Mouse (Mus musculus) heart, adult 9 months (tissue): ENCODE results near the gene Nme2.
"Not testable (repeated sequence)": the region's sequence is repeated elsewhere in the genome, so short reads cannot be mapped to it uniquely, and the experiment has no call there.

ENCODE experiments used
- DNase-seq, 2 experiments: peaks; one replicate each; pipeline ENCODE4 v3.0.0; 2022; ENCODE audit warnings: low spot score in 2 of 2

Gene Nme2

DNA sequence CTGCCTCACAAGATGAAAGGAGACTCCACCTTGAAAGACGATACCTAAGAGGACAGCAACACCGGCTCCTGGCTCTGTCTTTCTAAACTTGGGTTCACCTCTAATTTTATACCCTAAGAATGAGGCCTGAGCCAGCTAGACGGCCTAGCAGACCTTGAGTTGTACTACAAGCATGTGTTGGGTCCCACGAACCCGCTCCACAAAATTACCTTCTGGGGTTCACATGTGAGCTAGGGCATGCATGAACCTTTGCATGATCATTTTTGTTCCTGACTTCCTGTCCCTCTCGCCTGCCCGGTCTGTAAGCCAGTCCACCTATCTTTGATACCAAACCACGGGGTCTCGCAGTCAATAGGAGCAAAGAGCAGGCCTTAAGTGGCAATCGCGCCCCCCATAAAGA is 11.3 kb upstream of the Nme2 start:
- DNase-seq, result no peak

DNA sequence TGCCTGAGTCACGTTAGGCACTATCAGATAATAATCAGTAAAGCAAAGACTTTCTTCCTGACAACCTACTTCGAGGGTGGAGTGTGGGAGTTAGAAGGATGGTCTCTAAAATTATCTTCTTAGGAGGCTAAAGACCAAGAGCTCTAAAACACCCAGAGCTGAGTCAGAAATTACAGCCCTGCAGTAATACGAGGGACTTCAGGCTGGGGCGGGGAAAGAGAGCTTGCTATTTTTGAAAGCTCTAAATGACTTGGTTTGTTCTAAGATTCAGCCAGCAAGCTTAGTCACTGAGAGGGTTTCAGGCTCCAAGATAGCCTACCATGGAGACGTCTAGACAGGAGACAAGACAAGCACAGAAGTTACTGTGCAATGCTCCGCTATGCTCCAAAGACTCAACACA is 9.3 kb upstream of the Nme2 start:
- DNase-seq, result no peak

DNA sequence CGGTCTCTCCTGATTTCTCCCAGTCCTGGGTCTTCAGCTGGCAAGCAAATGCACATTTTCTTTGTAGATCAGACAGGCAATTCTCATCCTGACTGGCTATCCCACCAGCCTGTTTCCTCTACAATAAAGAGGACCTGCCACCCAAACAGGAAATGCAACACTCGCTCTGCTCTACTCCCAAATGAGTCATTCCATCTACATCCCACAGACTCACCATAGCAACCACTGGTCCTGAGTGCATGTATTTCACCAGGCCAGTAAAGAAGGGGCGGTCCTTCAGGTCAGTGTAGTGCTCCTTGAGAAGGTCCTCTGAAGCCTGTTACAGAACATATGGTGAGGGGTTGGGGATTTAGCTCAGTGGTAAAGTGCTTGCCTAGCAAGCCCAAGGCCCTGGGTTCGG is 7.0 kb upstream of the Nme2 start:
- DNase-seq, result no peak

DNA sequence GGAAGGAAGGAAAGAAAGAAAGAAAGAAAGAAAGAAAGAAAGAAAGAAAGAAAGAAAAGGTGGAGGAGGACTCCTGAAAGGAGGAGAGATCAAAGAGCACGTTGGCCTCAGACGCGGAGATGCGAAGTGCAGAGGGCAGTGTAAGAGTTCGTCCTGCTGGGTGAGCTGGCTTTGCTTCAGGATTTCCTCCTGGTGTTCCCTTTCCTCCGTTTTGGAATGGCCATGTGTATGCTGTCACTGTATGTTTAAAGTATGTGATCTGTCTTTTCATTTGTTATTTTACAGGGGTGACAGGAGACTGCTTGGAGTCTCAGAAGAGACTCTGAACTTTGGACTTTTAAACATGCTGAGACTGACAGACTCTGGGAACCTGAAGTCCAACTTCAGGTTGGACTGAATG is 5.4 kb upstream of the Nme2 start:
- no peak for DNase-seq

DNA sequence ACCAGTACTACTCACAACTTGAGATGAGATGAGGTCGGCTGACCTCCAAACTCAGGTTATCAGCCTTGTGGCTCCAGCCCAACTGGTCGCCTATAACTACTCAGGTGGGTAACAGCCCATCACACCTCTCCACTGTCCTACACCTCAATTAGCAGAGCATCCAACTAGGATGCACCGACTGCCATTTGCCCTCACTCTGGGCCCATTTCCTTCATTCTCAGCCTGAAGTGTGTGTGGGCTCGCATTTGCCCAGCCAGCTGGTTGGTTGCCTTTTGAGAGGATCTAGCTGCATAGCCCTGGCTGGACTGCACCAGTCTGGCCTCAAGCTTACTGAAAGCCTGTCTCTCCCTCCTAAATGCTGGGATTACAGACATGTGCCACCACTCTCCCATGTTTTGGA is 1.7 kb upstream of the Nme2 start:
- no peak for DNase-seq

DNA sequence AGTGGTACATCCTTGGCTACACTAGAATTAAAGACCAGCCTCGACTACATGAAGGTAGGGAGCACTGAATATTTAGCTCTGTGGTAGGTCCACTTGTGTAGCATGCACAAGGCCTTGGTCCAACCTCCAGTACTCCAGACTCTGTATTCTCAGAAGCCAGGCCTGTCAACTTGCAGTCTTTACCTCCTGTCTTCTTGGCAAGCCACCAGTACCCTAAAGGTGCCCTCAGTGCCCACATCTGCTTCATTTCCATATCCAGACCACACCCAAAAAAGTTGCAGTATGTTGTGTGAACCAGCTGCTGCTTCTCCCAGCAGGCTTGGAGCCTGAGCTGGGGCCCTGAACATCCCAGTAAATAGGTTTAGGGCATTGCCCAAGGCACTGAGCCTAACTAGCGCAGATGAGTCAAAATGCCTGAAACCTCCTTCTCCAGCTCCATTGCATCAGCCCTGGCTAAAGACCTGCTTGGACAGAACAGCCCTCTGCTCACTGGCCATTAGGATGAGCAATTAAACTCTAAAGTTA is 1.0 kb upstream of the Nme2 start:
- no peak for DNase-seq

DNA sequence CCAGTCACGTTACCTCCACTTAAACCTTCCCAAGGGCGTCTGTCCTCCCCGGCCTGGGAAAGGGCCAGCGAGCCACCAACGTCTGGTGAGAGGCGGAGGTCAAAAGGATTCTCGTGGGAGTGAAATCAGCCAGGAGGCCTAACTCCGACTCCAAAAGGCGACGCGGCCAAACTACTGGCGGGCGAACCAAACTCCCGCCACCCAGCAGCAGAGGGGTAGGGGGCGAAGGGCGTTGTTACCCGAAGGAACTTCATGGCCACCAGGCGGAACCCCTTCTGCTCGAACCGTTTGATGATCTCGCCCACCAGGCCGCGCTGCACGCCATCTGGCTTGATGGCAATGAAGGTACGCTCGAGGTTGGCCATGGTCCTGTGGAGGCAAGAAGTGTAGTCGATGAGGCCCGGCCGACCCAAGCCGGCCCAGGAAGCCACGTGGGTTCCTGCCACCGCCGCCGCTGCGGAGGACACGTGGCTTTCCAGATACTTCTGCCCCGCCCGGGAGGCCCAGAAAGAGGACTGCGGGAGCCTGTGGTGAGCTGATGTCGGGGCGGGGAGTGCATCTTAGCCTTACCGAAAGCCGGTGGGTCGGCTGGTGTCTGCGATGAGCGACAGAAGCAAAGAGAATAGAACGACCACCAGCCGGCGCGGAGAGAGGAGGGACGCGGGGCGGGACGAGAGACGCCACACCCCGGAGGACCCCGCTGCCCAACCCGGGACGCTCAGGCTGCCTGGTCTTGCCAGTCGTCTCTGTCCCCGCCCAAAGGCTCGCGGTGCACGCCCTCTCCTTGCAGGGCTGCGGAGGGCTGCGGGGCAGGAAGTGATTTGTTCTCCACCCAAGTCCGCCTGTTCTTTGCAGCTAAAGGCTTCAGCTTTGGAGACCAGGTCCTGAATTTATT is 556 bp downstream of the Nme2 start:
- DNase-seq, result peak; percentile 94

DNA sequence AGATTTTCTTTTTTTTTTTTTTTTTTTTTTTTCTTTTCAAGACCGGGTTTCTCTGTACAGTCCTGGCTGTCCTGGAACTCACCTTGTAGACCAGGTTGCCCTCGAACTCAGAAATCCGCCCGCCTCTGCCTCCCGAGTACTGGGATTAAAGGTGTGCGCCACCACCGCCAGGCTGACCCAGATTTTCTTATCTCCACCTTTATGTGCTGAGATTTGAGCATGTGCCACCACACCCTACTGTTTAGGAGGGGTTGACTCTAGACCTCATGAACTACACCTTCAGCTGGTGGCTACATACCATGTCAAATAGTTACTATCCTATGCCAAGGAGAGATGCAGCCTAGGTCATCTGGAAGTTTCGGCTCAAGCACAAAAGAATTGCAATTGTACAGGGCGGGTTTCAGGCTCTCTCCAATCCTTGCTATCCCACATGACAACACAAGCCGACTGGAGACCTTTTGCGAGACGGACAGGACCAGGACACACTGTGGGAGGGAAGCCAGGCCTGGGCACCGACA is 1.3 kb downstream of the Nme2 start:
- DNase-seq, result no peak

DNA sequence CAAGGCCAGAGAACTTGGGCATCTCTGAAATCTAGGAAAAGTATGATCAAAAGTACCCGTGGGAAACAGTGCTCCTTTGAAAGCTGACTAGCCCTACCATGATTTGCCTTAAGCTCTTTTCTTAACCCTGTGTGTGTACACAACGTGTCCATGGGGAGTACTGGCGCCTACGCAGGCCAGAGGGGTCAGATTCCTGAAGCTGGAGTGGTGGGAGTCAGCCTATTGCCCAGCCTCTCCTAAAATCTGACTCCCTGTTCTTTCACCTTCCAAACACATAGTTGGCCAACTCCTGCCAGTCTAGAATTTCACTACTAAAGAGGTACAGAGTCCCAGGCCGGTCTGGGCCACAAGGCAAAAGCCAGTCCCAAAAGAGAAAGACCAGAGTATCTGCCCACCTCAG is 3.7 kb downstream of the Nme2 start:
- DNase-seq, result no peak

DNA sequence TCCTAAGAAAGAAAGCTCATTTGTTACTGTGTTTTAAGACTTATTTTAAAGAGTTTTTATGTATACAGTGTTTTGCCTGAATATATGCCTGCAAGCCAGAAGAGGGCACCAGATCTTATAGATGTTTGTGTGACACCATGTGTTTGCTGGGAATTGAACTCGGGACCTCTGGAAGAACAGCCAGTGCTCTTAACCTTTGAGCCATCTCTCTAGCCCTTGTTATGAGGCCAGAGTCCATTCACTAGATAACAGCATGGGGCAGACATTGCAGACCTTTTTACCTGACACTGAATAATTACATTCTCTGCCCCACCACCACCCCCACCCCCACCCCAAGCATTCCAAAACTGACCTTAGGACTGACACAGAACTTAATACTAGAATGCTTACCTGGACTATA is 6.0 kb downstream of the Nme2 start:
- DNase-seq, result no peak

DNA sequence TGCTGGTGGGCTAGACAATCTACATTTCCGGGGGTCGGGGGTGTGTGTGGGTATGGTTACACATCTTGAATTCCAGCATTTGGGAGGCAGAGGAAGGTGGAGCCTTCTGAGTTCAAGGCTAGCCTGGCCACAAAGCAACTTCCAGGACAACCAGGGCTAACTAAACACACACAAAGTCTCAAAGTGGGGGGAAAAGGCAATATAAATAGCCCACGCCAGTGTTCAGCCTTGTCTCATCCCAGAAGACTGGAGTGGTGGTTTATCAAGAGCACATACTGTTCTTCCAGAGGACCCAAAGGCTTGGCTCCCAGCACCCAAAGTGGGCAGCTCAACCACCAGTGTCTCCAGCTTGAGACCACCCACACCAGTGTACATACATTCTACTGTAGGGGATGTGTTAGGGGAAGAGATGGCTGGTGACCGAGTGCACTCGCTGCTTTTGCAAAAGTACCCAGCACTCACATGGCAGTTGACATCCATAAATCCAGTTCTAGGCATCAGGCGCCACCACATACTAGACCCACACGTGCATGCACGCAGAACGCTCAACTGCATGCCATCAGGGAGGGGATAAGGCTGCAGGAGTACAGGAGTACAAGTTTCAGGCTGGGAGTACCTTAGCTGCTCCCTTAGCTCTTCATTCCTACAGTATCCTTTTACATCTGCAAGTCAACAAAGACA is 7.0 kb downstream of the Nme2 start:
- DNase-seq, result no peak

DNA sequence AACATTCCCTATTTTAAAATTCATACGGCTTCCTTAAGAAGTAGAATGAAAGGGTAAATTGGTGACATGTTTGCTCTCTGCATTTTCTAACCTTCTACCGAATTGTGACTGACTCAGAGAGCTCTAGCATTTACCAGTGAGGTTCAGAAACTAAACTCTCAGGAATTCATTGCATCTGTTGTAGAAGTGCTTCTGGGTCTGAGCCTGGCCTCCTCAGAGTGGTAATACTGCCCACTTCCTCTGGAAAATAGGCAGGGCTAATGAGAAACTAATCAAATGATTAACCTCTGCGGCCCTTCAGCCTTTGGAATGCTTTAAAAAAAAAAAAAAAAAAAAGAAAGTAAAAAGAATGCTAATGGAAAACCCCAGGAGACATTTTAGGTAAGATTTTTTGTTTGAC is 11.1 kb downstream of the Nme2 start:
- DNase-seq, result no peak

DNA sequence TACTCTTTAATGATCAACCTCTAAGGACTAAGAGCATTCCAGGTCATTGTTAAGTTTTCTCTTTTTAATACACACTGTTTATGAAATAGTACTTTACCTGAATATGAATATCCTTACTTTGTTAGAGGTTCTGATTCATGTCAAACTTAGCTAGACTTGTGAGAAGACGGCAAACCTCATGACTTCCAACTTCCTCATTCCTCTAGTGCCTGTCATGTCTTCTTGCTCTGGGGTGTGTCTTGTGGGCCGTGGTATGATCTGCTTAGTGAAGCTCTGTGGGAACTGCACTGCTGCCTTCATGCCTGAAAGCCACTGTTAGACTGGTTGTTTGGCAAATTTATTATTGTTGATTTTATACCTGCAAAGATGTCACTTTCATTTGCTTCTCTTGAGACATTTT is 15.2 kb downstream of the Nme2 start:
- no peak for DNase-seq

DNA sequence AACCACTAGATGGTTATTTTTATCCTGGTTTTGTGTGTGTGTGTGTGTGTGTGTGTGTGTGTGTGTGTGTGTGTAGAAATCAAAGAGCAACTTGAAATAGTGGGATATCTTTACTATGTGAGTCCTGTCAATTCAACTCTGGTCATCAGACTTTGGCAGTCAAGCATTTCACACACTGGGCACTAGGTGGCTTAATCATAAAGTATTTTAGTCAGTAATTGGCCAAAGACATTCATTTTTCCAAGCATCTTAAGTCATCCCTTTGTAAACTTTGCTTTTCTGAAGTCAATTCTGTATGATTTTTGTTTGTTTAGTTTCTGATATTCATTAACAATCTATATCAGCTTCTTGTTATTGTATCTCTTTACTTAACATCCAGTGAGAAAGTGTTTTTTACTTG is 27.0 kb downstream of the Nme2 start:
- no peak for DNase-seq

DNA sequence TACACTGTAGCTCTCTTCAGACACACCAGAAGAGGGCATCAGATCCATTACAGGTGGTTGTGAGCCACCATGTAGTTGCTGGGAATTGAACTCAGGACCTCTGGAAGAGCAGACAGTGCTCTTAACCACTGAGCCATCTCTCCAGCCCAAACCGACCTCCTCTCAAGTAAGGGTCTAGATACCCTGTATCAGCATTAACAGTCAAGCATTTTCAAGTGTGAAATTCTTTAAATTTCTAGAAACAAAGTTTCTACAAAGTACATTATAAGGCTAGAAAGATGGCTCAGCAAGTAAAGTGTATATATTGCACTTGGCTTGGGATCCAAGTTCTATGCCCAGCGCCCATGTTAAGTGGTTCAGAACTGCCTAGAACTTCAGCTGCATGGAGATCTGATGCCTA is 41.0 kb downstream of the Nme2 start:
- DNase-seq, result not testable (repeated sequence)

DNA sequence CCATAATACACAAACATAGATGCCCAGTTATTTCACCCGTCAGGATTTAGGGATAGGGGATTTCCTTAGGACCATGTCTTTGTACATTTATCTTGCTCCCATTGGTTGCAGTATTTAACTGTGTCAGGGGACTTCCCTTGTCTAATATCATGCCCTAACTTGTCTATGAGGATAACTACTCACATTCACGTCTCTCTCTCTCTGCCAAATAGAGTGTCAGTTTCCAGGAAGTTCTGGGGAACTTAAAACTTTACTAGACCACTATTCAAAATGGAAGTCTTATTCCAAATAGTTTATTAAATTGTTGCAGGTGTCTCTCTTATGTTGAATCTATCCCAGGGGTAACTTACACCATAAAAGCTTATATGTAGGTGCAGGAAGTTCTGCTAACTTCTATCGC is 44.5 kb downstream of the Nme2 start:
- no peak for DNase-seq

DNA sequence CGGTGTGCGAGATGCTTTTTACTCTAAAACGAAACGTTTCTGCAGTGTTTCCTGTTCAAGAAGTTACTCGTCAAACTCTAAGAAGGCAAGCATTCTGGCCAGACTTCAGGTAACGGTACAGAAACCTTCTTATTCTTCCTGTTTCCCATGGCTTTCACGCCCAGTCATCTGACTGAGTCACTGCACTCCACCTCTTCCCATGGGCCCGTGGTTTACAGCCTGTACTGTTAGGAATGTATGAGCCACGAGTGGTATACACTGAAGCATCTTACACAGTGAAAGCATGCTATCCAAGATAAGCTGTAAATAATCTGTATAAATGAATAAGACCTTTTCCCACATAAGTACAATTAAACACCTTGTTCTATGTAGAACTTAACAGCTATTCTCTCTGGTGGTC is 47.2 kb downstream of the Nme2 start:
- no peak for DNase-seq

DNA sequence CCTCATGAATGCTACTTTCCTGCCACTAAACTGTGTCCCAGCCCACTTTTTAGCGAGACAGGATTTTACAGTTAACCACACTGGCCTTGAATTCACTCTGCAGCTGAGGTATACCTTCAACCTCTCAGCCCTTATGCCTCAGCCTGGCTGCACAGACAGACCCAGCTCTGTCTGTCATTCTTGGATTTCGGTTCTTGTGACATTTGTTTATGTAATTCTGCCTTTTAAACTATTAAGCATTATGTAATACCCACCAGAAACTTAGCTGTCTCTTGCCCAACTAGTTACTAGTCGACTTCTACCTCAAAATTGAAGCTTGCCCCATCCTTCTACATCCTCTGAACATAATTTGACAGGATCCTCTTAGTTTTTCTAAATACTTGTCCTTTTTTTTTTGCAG is 48.2 kb downstream of the Nme2 start:
- no peak for DNase-seq

DNA sequence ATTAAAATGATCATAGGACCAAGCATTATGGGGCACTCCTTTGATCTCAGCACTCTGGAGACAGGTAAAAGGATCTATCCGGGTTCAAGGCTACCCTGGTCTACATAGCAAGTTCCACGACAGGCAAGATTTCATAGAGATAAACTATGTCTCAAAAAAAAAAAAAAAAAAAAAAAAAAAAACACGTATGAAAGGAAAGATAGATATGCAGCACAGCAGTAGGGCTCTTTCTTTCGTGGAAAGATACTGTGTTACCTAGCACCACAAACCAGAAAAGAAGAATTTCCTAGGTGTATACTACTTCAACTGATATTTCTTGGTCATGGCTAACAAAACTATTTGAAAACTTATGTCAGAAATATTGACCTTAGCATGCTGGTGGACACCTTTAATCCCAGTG is 49.2 kb downstream of the Nme2 start:
- DNase-seq, result no peak
